Mouse (Mus musculus): ENCODE results near the gene Akap13. TPM values are rescaled to one million over a fixed set of nuclear protein-coding genes. Genes with fewer than 3 reads are reported as not detected.
A peak's percentile ranks its signal among the peaks of the same experiment; 100 is the strongest.

Gene Akap13
- total and polyA plus RNA-seq, 3 experiments = 11.4 to 32.5 (median 27.7) TPM

GRCm38 (mm10) chr7:75793654-75794335, 338.5 kb downstream of the Akap13 start:
- no peak overlapping the region for H3K4me3 ChIP-seq (replicated peaks in 1 of 3; ENCODE audit: low read depth in 2 of 3, low read length in 2 of 3, poor library complexity in 1 of 3)
- H3K27ac ChIP-seq (ENCODE audit: insufficient read depth, low read depth) = peak overlapping the region; percentile 82

GRCm38 (mm10) chr7:75795106-75795505, 339.8 kb downstream of the Akap13 start:
- dilution Hi-C loops (cut with MboI; ENCODE audit: extremely low pct_ligation_motif_present, extremely low pct_unique_long_range_greater_than_20kb, low sequenced_read_pairs) (no loop called here), in situ Hi-C loops (cut with MboI; ENCODE audit: low pct_ligation_motif_present, low pct_unique_long_range_greater_than_20kb, low sequenced_read_pairs) (no loop called here)
- Histone ChIP-seq H3K9ac (ENCODE audit: insufficient read depth, low read depth) (no peak overlapping the region), H3K27ac (ENCODE audit: insufficient read depth, low read depth) (peak overlapping the region; percentile 40), H3K4me2 (ENCODE audit: insufficient read depth, low read depth, poor library complexity, severe bottlenecking) (peak overlapping the region; percentile 10; the same call in 1 of the 2 replicates), H3K79me2 (replicated peaks; ENCODE audit: control insufficient read depth, extremely low read depth, insufficient read depth, poor library complexity, severe bottlenecking) (no peaks in the 10 kb centered on the region), H3K36me3 (replicated peaks in 1 of 2; ENCODE audit: control insufficient read depth in 1 of 2, insufficient read depth in 1 of 2, low read length in 1 of 2) (no peaks in the 10 kb centered on the region), H3K4me1 (ENCODE audit: control insufficient read depth in 1 of 2, insufficient read depth in 2 of 2) (peaks cover 10 to 61% of the 10 kb centered on the region in 2 experiments), H3K4me3 (replicated peaks in 1 of 3; ENCODE audit: low read depth in 2 of 3, low read length in 2 of 3, poor library complexity in 1 of 3) (no peak overlapping the region), H3K27me3 (replicated peaks) (no peaks in the 10 kb centered on the region), H3K9me3 (replicated peaks; ENCODE audit: low read length) (peaks cover 4% of the 10 kb centered on the region)
- DNase-seq (ENCODE audit: extremely low read depth) = no peak
- TF ChIP-seq E2F4 (IDR thresholded peaks at IDR 0.05; ENCODE audit: insufficient replicate concordance, low read depth, low read length) (no peak), GABPA (IDR thresholded peaks at IDR 0.05; ENCODE audit: insufficient replicate concordance, low read depth, low read length) (no peak), NRF1 (IDR thresholded peaks at IDR 0.05; ENCODE audit: low read depth, low read length) (peak; percentile 37; the same call in 1 of the 2 replicates), CHD2 (IDR thresholded peaks at IDR 0.05; ENCODE audit: low read length) (0 out of 2 replicates have a peak, but pooled peaks have one; percentile 23), MEF2A (IDR thresholded peaks at IDR 0.05; ENCODE audit: borderline replicate concordance, low read depth, low read length) (peak; percentile 57), MAFK (IDR thresholded peaks at IDR 0.05; ENCODE audit: insufficient replicate concordance, low read length) (no peak), BHLHE40 (IDR thresholded peaks at IDR 0.05; ENCODE audit: low read depth, low read length) (peak; percentile 20; the same call in 1 of the 2 replicates), ZKSCAN1 (IDR thresholded peaks at IDR 0.05; ENCODE audit: borderline replicate concordance, low read depth, low read length) (no peak), PAX5 (IDR thresholded peaks at IDR 0.05; ENCODE audit: low read length) (no peak), NELFE (IDR thresholded peaks at IDR 0.05; ENCODE audit: low read depth, low read length) (no peak), CHD1 (IDR thresholded peaks at IDR 0.05; ENCODE audit: low read depth, low read length) (no peak), MAX (IDR thresholded peaks at IDR 0.05; ENCODE audit: low read length) (no peak), USF2 (conservative IDR thresholded peaks at IDR 0.05; ENCODE audit: low read depth, low read length) (no peak), HCFC1 (IDR thresholded peaks at IDR 0.05; ENCODE audit: low read depth, low read length) (no peak; the same call in 1 of the 2 replicates), SMC3 (IDR thresholded peaks at IDR 0.05; ENCODE audit: low read depth, low read length) (no peak), MXI1 (IDR thresholded peaks at IDR 0.05; ENCODE audit: low read depth, low read length) (peak; percentile 17; the same call in 1 of the 2 replicates), IRF4 (IDR thresholded peaks at IDR 0.05; ENCODE audit: low read depth, low read length) (peak; percentile 89), KAT2A (IDR thresholded peaks at IDR 0.05; ENCODE audit: insufficient replicate concordance, low read length) (0 out of 2 replicates have a peak, but pooled peaks have one; percentile 29), POLR2AphosphoS2 (IDR thresholded peaks at IDR 0.05; ENCODE audit: low read depth, low read length) (no peak), JUND (conservative IDR thresholded peaks at IDR 0.05; ENCODE audit: low read depth, low read length) (no peak), EP300 (IDR thresholded peaks at IDR 0.05; ENCODE audit: low read length) (0 out of 2 replicates have a peak, but pooled peaks have one; percentile 55), ZMIZ1 (IDR thresholded peaks at IDR 0.05; ENCODE audit: low read depth, low read length) (no peak)

More at GRCm38 (mm10) chr7:75793654-75794335, 338.5 kb downstream of the Akap13 start:
- Histone ChIP-seq H3K4me2 (ENCODE audit: insufficient read depth, low read depth, poor library complexity, severe bottlenecking) (peak overlapping the region; percentile 69; the same call in 1 of the 2 replicates), H3K27me3 (replicated peaks) (no peaks in the 10 kb centered on the region), H3K9ac (ENCODE audit: insufficient read depth, low read depth) (peak overlapping the region; percentile 57), H3K36me3 (replicated peaks in 1 of 2; ENCODE audit: control insufficient read depth in 1 of 2, insufficient read depth in 1 of 2, low read length in 1 of 2) (no peaks in the 10 kb centered on the region), H3K79me2 (replicated peaks; ENCODE audit: control insufficient read depth, extremely low read depth, insufficient read depth, poor library complexity, severe bottlenecking) (no peaks in the 10 kb centered on the region), H3K9me3 (replicated peaks; ENCODE audit: low read length) (peaks cover 4% of the 10 kb centered on the region), H3K4me1 (ENCODE audit: control insufficient read depth in 1 of 2, insufficient read depth in 2 of 2) (peaks cover 11 to 63% of the 10 kb centered on the region in 2 experiments)
- in situ Hi-C loops (cut with MboI; ENCODE audit: low pct_ligation_motif_present, low pct_unique_long_range_greater_than_20kb, low sequenced_read_pairs) (no loop called here), dilution Hi-C loops (cut with MboI; ENCODE audit: extremely low pct_ligation_motif_present, extremely low pct_unique_long_range_greater_than_20kb, low sequenced_read_pairs) (no loop called here)
- no peak for DNase-seq (ENCODE audit: extremely low read depth)
- no peak for TF ChIP-seq NELFE (IDR thresholded peaks at IDR 0.05; ENCODE audit: low read depth, low read length)
- TF ChIP-seq CHD1 (IDR thresholded peaks at IDR 0.05; ENCODE audit: low read depth, low read length) = no peak
- no peak for TF ChIP-seq TBP (conservative IDR thresholded peaks at IDR 0.05; ENCODE audit: low read depth, low read length)
- TF ChIP-seq BHLHE40 (IDR thresholded peaks at IDR 0.05; ENCODE audit: low read depth, low read length) = 0 out of 2 replicates have a peak, but pooled peaks have one; percentile 13
- TF ChIP-seq E2F4 (IDR thresholded peaks at IDR 0.05; ENCODE audit: insufficient replicate concordance, low read depth, low read length) = no peak
- TF ChIP-seq TCF12 (IDR thresholded peaks at IDR 0.05; ENCODE audit: low read depth, low read length) = no peak
- TF ChIP-seq POLR2AphosphoS2 (IDR thresholded peaks at IDR 0.05; ENCODE audit: low read depth, low read length) = no peak
- TF ChIP-seq NRF1 (IDR thresholded peaks at IDR 0.05; ENCODE audit: low read depth, low read length) = no peak
- TF ChIP-seq MYC (IDR thresholded peaks at IDR 0.05; ENCODE audit: low read depth, low read length) = 0 out of 2 replicates have a peak, but pooled peaks have one; percentile 35
- TF ChIP-seq MAX (IDR thresholded peaks at IDR 0.05; ENCODE audit: low read length) = no peak
- no peak for TF ChIP-seq SIN3A (IDR thresholded peaks at IDR 0.05; ENCODE audit: low read length)
- TF ChIP-seq UBTF (IDR thresholded peaks at IDR 0.05; ENCODE audit: low read depth, low read length) = no peak
- 0 out of 2 replicates have a peak, but pooled peaks have one; percentile 9 for TF ChIP-seq MAZ (IDR thresholded peaks at IDR 0.05; ENCODE audit: low read depth, low read length)
- no peak for TF ChIP-seq POLR2A (IDR thresholded peaks at IDR 0.05; ENCODE audit: low read depth, low read length)
- TF ChIP-seq GABPA (IDR thresholded peaks at IDR 0.05; ENCODE audit: insufficient replicate concordance, low read depth, low read length) = no peak
- TF ChIP-seq EP300 (IDR thresholded peaks at IDR 0.05; ENCODE audit: low read length) = peak; percentile 54; the same call in 1 of the 2 replicates
- 0 out of 2 replicates have a peak, but pooled peaks have one; percentile 28 for TF ChIP-seq ETS1 (conservative IDR thresholded peaks at IDR 0.05; ENCODE audit: low read depth, low read length)
- no peak for TF ChIP-seq JUND (conservative IDR thresholded peaks at IDR 0.05; ENCODE audit: low read depth, low read length)
- no peak for TF ChIP-seq RCOR1 (conservative IDR thresholded peaks at IDR 0.05; ENCODE audit: low read depth, low read length)
- TF ChIP-seq ZMIZ1 (IDR thresholded peaks at IDR 0.05; ENCODE audit: low read depth, low read length) = no peak
- TF ChIP-seq CTCF (conservative IDR thresholded peaks at IDR 0.05 in 1 of 2, IDR thresholded peaks at IDR 0.05 in 1 of 2; ENCODE audit: low read depth in 2 of 2, low read length in 2 of 2) = no peak
- TF ChIP-seq ZNF384 (IDR thresholded peaks at IDR 0.05; ENCODE audit: low read depth, low read length) = peak; percentile 84
- no peak for TF ChIP-seq ELF1 (IDR thresholded peaks at IDR 0.05; ENCODE audit: low read depth, low read length)
- no peak for TF ChIP-seq MAFK (IDR thresholded peaks at IDR 0.05; ENCODE audit: insufficient replicate concordance, low read length)
